Mouse (Mus musculus) cerebellum, adult 2 months (tissue): ENCODE measurements around the gene Nr1d1.

ENCODE experiments used
- CTCF ChIP-seq: fragments of 200-500 bp; IDR thresholded peaks from 2 replicates; pipeline ENCODE4 v1.5.1; 2011; ENCODE audit warnings: low read depth, mild to moderate bottlenecking, control low read depth, low read length, moderate library complexity, borderline replicate concordance; ENCODE audit not compliant: insufficient read depth
- POLR2A ChIP-seq: fragments of 200-500 bp; IDR thresholded peaks from 2 replicates; pipeline ENCODE4 v1.6.1; 2011; ENCODE audit warnings: low read length, control low read depth, borderline replicate concordance; ENCODE audit not compliant: insufficient read depth

- TF ChIP-seq CTCF = no peak
- TF ChIP-seq POLR2A = no peak
Observed at GRCm38 (mm10) chr11:98769007-98769954, 5.9 kb downstream of the Nr1d1 start.
